Mouse (Mus musculus): Measurements from ENCODE around the gene Hcst.

GRCm38 (mm10) chr7:30436879-30437278 lies 17.2 kb upstream of the Hcst start:
- TF ChIP-seq CTCF (IDR thresholded peaks at IDR 0.05; ENCODE audit: extremely low read depth, insufficient read depth, low read length): no peak
- TF ChIP-seq POLR2A (IDR thresholded peaks at IDR 0.05; ENCODE audit: extremely low read depth, insufficient read depth, low read length): no peak

Measured in cortical plate, adult 2 months (tissue).